Comparison of ENCODE assay signal across 22 mouse cellular contexts in the genomic region with DNA sequence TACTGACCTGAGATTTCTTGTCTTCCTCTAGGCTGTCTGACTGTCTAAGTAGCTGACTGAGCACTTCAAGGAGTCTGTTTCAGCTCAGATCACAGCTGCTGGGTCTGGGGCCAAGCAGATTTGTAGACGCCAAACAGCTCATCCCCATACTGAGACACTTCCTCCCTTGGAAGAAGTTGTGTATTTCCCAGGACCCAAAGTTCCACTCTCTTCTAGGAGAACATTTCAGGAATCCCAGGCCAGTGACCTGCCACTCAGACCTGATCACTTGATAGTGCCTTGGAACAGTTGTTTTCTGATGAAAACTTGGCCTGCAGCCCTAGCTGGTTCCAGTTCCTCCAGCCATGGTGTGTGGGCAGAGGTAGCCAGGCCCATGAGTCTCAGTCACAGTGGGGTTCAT. TPM values are rescaled to one million over a fixed set of nuclear protein-coding genes. Genes with fewer than 3 reads are reported as not detected.
DNase-seq lines count a peak whose midpoint lies in the region; ATAC-seq lines count a peak whose summit lies in the region.
"Had no signal": no experiment of that assay in that cellular context is flagged by ENCODE, and none has a peak within 500 bp of the region (broad histone marks: within the 10 kb centered on the region; RNA-seq: fewer than 3 reads in every experiment).

No protein-coding gene starts in this region.

- no peaks in the 10 kb centered on the region for H3K36me3 ChIP-seq in kidney, embryonic 15.5 days
- no peaks in the 10 kb centered on the region for H3K36me3 ChIP-seq in hindbrain, embryonic 10.5 days
- H3K36me3 ChIP-seq: forebrain, embryonic 10.5 days; liver, embryonic 13.5 days; stomach, embryonic 15.5 days had no signal

- no peak for ATAC-seq in kidney, embryonic 15.5 days (replicated peaks; ENCODE audit: low FRiP score)
- ATAC-seq: forebrain, embryonic 16.5 days; hindbrain, postnatal 0 days; intestine, postnatal 0 days had no signal

- no peak overlapping the region for H3K27ac ChIP-seq in kidney, embryonic 15.5 days
- H3K27ac ChIP-seq in hindbrain, embryonic 10.5 days: no peak overlapping the region
- H3K27ac ChIP-seq: forebrain, embryonic 10.5 days; hindbrain, postnatal 0 days; left cerebral cortex, adult 2 months; liver, embryonic 13.5 days; stomach, embryonic 15.5 days had no signal

- H3K4me1 ChIP-seq in kidney, embryonic 15.5 days: no peaks in the 10 kb centered on the region
- no peaks in the 10 kb centered on the region for H3K4me1 ChIP-seq in hindbrain, embryonic 10.5 days (replicated peaks)
- H3K4me1 ChIP-seq: forebrain, embryonic 10.5 days; liver, embryonic 13.5 days had no signal

- H3K4me2 ChIP-seq in kidney, embryonic 15.5 days: no peak overlapping the region
- H3K4me2 ChIP-seq: liver, embryonic 13.5 days; midbrain, embryonic 11.5 days; stomach, embryonic 15.5 days had no signal

- no peaks in the 10 kb centered on the region for H3K27me3 ChIP-seq in kidney, embryonic 15.5 days
- H3K27me3 ChIP-seq in hindbrain, embryonic 10.5 days (ENCODE audit: insufficient read depth, poor library complexity, severe bottlenecking): no peaks in the 10 kb centered on the region
- H3K27me3 ChIP-seq: liver, embryonic 13.5 days; stomach, embryonic 15.5 days had no signal

- H3K9me3 ChIP-seq in kidney, embryonic 15.5 days (replicated peaks): no peaks in the 10 kb centered on the region
- no peaks in the 10 kb centered on the region for H3K9me3 ChIP-seq in hindbrain, embryonic 10.5 days
- H3K9me3 ChIP-seq: forebrain, embryonic 10.5 days; liver, embryonic 13.5 days; stomach, embryonic 15.5 days had no signal

- 66% methylated on average over 1 of the region's 1 CpGs for WGBS in kidney, embryonic 15.5 days
- 95% methylated on average over 1 of the region's 1 CpGs for WGBS in hindbrain, embryonic 10.5 days

- H3K4me3 ChIP-seq in kidney, embryonic 15.5 days (replicated peaks): no peak overlapping the region
- no peak overlapping the region for H3K4me3 ChIP-seq in hindbrain, embryonic 10.5 days
- H3K4me3 ChIP-seq: forebrain, embryonic 10.5 days; left cerebral cortex, adult 2 months; liver, embryonic 13.5 days; stomach, embryonic 15.5 days had no signal

- peak; percentile 37 for DNase-seq in gastrocnemius, adult 18-20 months (ENCODE audit: low spot score)
- DNase-seq in gastrocnemius, adult 8-10 months (ENCODE audit: low spot score in 2 of 2): no peak
- DNase-seq in kidney, postnatal 14 days: peak; percentile 21
- peak; percentile 71 for DNase-seq in lung, postnatal 25 days (ENCODE audit: low spot score)
- no peak for DNase-seq in hindbrain, embryonic 10.5 days (ENCODE audit: low spot score)
- no peak for DNase-seq in cerebellum, postnatal 36 days
- DNase-seq: adrenal gland, postnatal 14 days; cerebellum, adult 9-11 months; kidney, postnatal 4 days; liver, embryonic 13.5 days; right cerebral cortex, adult 18-20 months; right cerebral cortex, postnatal 4 days; thymus, adult 18-20 months; thymus, postnatal 36 days had no signal

- H3K9ac ChIP-seq in kidney, embryonic 15.5 days: no peak overlapping the region
- H3K9ac ChIP-seq: liver, embryonic 13.5 days; stomach, embryonic 15.5 days had no signal

RNA-seq across cellular contexts. Expression of a gene that starts 11.1 kb away (rescaled TPM):
- 10 to 100 TPM; 42.0 to 45.8 TPM for total RNA-seq in gastrocnemius, adult 18-20 months (2021)
- 10 to 100 TPM; 38.2 to 51.2 (median 44.4) TPM for total RNA-seq in gastrocnemius, adult 8-10 months (2022)
- 31.0 and 34.1 TPM in 2 replicates for polyA plus RNA-seq in kidney, embryonic 15.5 days (2015; fragmentation: Nextera tagmentation; extraction: Ambion mirVana)
- polyA plus RNA-seq in hindbrain, embryonic 10.5 days (2016; fragmentation: Nextera tagmentation; extraction: Ambion mirVana): 38.5 and 38.8 TPM in 2 replicates

Comparison
In these comparisons a context has a peak if more than half of its experiments do, and no peak if none do; other contexts are left out.
1. DNase-seq: peak in gastrocnemius, adult 18-20 months (single experiment), kidney, postnatal 14 days (single experiment) and lung, postnatal 25 days (single experiment); none in gastrocnemius, adult 8-10 months (0 of 2), hindbrain, embryonic 10.5 days (single experiment) and cerebellum, postnatal 36 days (0 of 2).